Mouse (Mus musculus) liver, embryonic 16.5 days (tissue): ENCODE measurements around the gene Rcan3. TPM values are rescaled to one million over a fixed set of nuclear protein-coding genes. Genes with fewer than 3 reads are reported as not detected.

ENCODE experiments used
- ATAC-seq: fragments of 200-750 bp; cut with Nextera tagmentation; 2 replicates; pipeline ENCODE4 v1.8.0; 2017; ENCODE audit warnings: low read depth, mild to moderate bottlenecking, moderate number of reproducible peaks, moderate library complexity
- H3K27ac ChIP-seq: fragments of 300-500 bp; sonication (generic); 2 replicates; pipeline ENCODE4 v1.5.1; 2014; ENCODE audit warnings: mild to moderate bottlenecking, low read length
- H3K27me3 ChIP-seq: fragments of 300-500 bp; sonication (generic); 2 replicates; pipeline ENCODE4 v1.6.1; 2014; ENCODE audit warnings: low read depth, low read length, mixed read lengths; ENCODE audit not compliant: control insufficient read depth, insufficient read depth
- H3K36me3 ChIP-seq: fragments of 300-500 bp; sonication (generic); 2 replicates; pipeline ENCODE4 v1.6.1; 2014; ENCODE audit warnings: mild to moderate bottlenecking; ENCODE audit not compliant: control insufficient read depth, insufficient read depth
- H3K4me1 ChIP-seq: fragments of 300-500 bp; sonication (generic); 2 replicates; pipeline ENCODE4 v1.6.1; 2014; ENCODE audit warnings: low read depth, low read length, mixed read lengths; ENCODE audit not compliant: control insufficient read depth
- H3K4me2 ChIP-seq: fragments of 300-500 bp; sonication (generic); 2 replicates; pipeline ENCODE4 v1.6.1; 2014; ENCODE audit warnings: low read depth, low read length, mixed read lengths
- H3K4me3 ChIP-seq: fragments of 300-500 bp; sonication (generic); 2 replicates; pipeline ENCODE4 v1.5.1; 2014; ENCODE audit warnings: low read depth, mild to moderate bottlenecking, low read length
- H3K9ac ChIP-seq: fragments of 300-500 bp; sonication (generic); 2 replicates; pipeline ENCODE4 v1.6.1; 2014; ENCODE audit warnings: low read depth, low read length
- H3K9me3 ChIP-seq: fragments of 300-500 bp; sonication (generic); replicated peaks from 2 replicates; pipeline ENCODE4 v1.6.1; 2016; ENCODE audit warnings: low read length; ENCODE audit not compliant: control insufficient read depth
- WGBS: fragments of 180-500 bp; shearing (Covaris S2); extraction: QIAGEN DNeasy Blood & Tissue Kit; methylation state at CpG from one replicate; pipeline ENCODE4 v1.1.7; 2014; ENCODE audit not compliant: insufficient replicate concordance; 5-methylcytosine and 5-hydroxymethylcytosine counted together
- polyA plus RNA-seq: library from polyadenylated mRNA; unstranded; fragments of >200 nt; fragmentation: Nextera tagmentation; extraction: Ambion mirVana; gene quantifications from 2 replicates; pipeline ENCODE4 v1.2.1, GENCODE M21; 2015

The Rcan3 gene
- polyA plus RNA-seq, 1 experiment from 2014 or later, result 3.5 TPM

DNA sequence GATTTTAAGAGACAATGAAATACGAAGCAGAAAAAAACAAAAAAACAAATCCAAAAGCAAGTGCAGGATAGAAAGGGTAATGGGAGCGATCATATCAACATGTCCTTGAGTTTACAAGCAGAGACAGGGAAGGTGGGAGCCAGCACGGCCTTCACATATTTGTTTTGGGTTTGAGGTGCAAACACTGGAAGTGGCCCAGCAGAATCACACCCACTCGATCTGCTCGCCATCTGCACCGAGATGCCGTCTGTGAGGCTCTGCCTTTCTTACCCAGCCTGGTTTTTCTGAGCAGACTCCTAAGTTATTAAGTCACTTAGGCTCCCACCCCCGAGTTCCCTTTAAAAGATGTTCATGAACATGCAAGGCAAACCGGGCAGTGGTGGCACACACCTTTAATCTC is 8.0 kb downstream of the Rcan3 start:
- no peak for ATAC-seq
- no peaks in the 10 kb centered on the region for H3K27me3 ChIP-seq
- no peak overlapping the region for H3K4me2 ChIP-seq
- H3K27ac ChIP-seq, result no peak overlapping the region
- WGBS, result 64% methylated on average over 9 of the region's 9 CpGs
- H3K9ac ChIP-seq, result no peak overlapping the region
- H3K4me3 ChIP-seq, result no peak overlapping the region
- H3K4me1 ChIP-seq, result no peaks in the 10 kb centered on the region; the same call in 1 of the 2 replicates
- no peaks in the 10 kb centered on the region for H3K36me3 ChIP-seq
- no peaks in the 10 kb centered on the region for H3K9me3 ChIP-seq

DNA sequence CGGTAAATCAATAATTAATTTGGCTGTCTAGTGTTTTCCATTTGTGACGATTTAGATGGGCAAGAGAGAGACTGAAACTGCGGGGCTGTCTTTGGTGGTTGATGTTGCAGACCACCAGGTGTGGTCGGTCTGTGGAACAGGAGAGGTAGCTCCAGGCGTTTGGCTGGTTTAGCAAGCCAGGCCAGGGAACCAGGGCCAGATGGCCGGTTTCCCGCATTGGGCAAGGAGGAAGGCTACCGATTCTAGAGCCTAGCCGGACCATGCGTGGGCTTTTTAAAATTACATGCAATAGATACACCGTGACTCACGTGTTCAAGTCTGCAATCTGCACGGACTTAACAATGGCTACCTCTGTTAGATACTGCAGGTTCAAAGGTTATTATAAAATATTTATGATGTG is 12.7 kb downstream of the Rcan3 start:
- no peak overlapping the region for H3K27ac ChIP-seq
- H3K36me3 ChIP-seq, result no peaks in the 10 kb centered on the region
- H3K4me1 ChIP-seq, result no peaks in the 10 kb centered on the region
- WGBS, result 85% methylated on average over 13 of the region's 13 CpGs
- H3K4me3 ChIP-seq, result no peak overlapping the region
- no peak overlapping the region for H3K9ac ChIP-seq
- no peaks in the 10 kb centered on the region for H3K27me3 ChIP-seq
- ATAC-seq, result no peak
- H3K4me2 ChIP-seq, result no peak overlapping the region
- H3K9me3 ChIP-seq, result no peaks in the 10 kb centered on the region

DNA sequence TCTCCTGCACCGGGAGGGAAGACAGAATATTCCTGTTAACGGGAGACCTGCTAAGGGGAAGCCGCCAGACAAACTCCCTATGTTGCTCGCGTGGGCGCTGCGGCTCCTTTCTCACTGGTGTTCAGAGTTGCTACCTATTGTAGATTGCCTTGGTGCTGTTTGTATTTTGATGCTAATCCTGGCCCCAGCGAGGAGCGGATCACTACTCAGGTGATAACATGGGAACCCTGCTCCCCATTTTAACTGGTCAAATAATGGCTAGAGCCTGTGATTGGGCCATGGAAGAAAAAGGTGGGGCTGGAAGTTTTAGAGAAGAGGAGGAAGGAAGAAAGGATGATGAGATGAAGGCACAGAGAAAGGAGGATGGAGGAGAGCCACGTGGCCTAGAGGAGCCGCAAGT is 13.2 kb downstream of the Rcan3 start:
- H3K36me3 ChIP-seq, result no peaks in the 10 kb centered on the region
- no peak for ATAC-seq
- H3K9ac ChIP-seq, result no peak overlapping the region
- H3K27ac ChIP-seq, result no peak overlapping the region
- no peak overlapping the region for H3K4me2 ChIP-seq
- no peaks in the 10 kb centered on the region for H3K4me1 ChIP-seq
- no peaks in the 10 kb centered on the region for H3K27me3 ChIP-seq
- WGBS, result 84% methylated on average over 11 of the region's 11 CpGs
- no peaks in the 10 kb centered on the region for H3K9me3 ChIP-seq
- H3K4me3 ChIP-seq, result no peak overlapping the region

DNA sequence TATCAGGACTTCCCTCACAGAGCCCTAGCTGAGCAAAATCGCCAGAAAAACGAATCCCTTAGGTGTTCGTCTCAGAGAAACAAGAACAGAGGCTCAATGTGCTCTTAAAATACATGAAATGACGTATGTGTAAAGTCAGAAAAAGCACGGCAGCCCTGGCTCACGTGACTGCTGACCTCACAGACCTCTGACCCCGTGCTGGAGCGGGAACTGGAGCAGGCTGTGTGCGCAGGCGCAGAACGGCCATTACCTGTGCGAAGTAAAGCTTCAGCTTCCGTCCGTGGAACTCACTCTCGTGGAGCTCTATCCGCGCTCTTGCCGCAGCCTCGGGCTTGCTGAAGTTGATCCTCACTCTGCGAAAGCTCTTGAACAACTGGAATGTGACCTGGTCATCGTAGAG is 13.7 kb downstream of the Rcan3 start:
- Histone ChIP-seq H3K27me3 (no peaks in the 10 kb centered on the region), H3K9me3 (no peaks in the 10 kb centered on the region), H3K4me3 (no peak overlapping the region), H3K27ac (no peak overlapping the region), H3K36me3 (no peaks in the 10 kb centered on the region), H3K4me1 (no peaks in the 10 kb centered on the region), H3K4me2 (no peak overlapping the region), H3K9ac (no peak overlapping the region)
- ATAC-seq, result no peak
- WGBS, result 85% methylated on average over 21 of the region's 21 CpGs

DNA sequence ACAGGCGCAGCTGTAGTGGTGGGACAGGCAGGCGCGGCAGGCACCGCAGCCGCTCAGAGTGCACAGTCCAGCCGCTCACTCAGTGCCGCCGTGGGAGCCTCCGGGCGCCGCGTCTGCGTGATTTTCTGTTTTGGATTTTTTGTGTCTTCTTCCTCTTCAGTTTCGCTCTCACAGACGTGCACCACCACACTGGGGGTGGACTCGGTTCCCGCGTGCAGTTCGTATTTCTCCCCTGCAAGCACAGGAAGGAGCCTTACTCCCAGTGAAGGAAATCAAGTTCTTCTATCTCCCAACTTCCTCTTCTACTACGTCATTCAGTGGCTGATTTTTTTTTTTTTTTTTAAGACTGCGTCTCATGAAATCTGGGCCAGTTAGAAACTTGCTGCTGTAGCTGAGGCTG is 17.3 kb downstream of the Rcan3 start:
- ATAC-seq, result no peak
- 52% methylated on average over 21 of the region's 21 CpGs for WGBS

DNA sequence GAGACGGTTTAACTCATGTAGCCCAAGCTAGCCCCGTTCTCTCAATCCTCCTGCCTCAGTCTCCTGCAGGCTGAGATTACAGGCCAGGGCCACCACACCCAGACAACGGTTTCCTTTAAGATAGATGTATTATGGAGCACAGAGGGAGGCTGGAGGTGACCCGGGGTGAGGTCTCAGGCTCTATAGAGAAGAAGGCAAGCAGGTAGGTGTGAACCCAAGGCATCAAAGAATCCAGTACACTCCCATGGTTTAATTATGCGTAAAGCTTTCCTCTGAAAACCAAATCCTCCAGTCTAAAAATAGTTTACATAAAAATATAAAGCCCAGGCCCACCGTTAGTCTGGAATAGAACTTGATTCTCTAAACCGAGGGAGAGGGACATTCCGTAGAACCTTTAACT is 20.2 kb downstream of the Rcan3 start:
- Histone ChIP-seq H3K27me3 (no peaks in the 10 kb centered on the region), H3K9me3 (no peaks in the 10 kb centered on the region), H3K27ac (no peak overlapping the region), H3K4me2 (no peak overlapping the region), H3K9ac (no peak overlapping the region), H3K4me3 (no peak overlapping the region), H3K36me3 (no peaks in the 10 kb centered on the region), H3K4me1 (no peaks in the 10 kb centered on the region)
- WGBS, result 62% methylated on average over 8 of the region's 8 CpGs
- ATAC-seq, result no peak

More for the DNA sequence above, 17.3 kb downstream of the Rcan3 start:
- no peak overlapping the region; the same call in 1 of the 2 replicates for H3K9ac ChIP-seq
- no peaks in the 10 kb centered on the region for H3K9me3 ChIP-seq
- H3K4me3 ChIP-seq, result peak overlapping the region; percentile 14
- H3K27ac ChIP-seq, result no peak overlapping the region
- H3K27me3 ChIP-seq, result no peaks in the 10 kb centered on the region
- H3K4me2 ChIP-seq, result peak overlapping the region; percentile 10; the same call in 1 of the 2 replicates
- no peaks in the 10 kb centered on the region for H3K36me3 ChIP-seq
- H3K4me1 ChIP-seq, result no peaks in the 10 kb centered on the region

DNA sequence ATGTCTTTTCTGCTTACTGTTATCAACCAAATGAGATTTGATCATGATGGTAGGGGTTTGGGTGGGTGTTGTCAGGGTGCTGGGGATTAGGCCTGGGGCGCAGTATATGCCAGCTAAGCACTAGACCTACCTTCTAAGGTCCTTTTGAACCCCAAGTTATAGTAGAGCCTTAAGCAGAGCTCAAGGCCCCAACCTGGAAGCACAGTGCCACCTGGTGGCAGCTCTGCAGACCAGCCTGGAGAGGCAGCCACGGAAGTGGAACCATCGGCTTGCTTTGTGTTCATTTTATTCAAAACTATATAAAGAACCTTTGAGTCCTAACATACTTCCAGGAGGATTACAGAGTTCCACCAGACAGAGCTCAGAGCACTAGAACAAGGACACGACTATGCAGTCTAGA is 22.0 kb downstream of the Rcan3 start:
- 0 out of 2 replicates have a peak, but pooled peaks have one; percentile 32 for ATAC-seq

DNA sequence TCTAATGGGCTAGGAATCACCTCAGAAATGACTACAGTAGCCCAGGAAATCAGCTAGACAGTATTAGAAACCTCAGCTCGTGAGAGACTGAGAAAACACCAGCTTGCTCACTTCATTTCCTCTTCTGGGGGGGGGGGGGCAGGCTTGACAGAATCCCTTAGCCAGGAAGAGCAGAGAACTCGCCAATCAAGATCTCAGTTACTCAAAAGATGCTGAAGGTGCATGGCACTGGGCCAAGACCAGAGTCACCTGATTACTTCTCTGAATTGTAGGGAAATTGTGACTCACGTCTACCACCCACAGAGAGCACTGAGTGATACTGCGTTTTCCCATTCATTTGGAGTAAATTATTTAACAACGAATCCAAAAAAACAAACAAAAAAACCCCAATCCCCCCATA is 27.5 kb downstream of the Rcan3 start:
- no peak overlapping the region for H3K27ac ChIP-seq
- 48% methylated on average over 5 of the region's 5 CpGs for WGBS
- ATAC-seq, result no peak

More for the DNA sequence above, 22.0 kb downstream of the Rcan3 start:
- Histone ChIP-seq H3K9me3 (no peaks in the 10 kb centered on the region), H3K4me3 (no peak overlapping the region), H3K36me3 (no peaks in the 10 kb centered on the region), H3K27ac (no peak overlapping the region), H3K4me2 (no peak overlapping the region), H3K4me1 (no peaks in the 10 kb centered on the region), H3K27me3 (no peaks in the 10 kb centered on the region), H3K9ac (no peak overlapping the region)
- WGBS, result 21% methylated on average over 4 of the region's 4 CpGs

DNA sequence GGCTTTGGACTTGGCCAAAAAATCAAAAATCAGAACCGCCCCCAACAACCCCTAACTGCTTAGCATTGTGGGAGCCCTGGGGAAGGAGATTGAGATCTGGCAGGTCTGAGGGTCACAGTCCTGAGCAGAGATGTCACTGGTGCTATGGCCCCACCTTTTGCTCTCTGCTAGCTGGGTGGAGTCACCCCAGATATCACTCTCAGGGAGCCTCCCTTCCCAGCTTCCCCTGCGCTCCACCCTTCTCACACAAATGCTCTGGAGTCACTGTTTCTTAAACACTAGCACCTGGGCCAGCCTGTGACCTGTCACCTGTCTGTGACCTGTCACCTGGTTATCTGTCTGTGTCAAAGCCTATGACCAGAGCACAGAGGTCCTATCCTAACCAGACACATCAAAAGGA is 28.7 kb downstream of the Rcan3 start:
- H3K27me3 ChIP-seq, result peaks cover under 1% of the 10 kb centered on the region; the same call in 1 of the 2 replicates
- H3K9me3 ChIP-seq, result no peaks in the 10 kb centered on the region
- ATAC-seq, result peak; percentile 93
- H3K36me3 ChIP-seq, result no peaks in the 10 kb centered on the region
- H3K4me3 ChIP-seq, result no peak overlapping the region
- no peak overlapping the region for H3K9ac ChIP-seq
- H3K27ac ChIP-seq, result no peak overlapping the region
- WGBS, result 44% methylated on average over 2 of the region's 2 CpGs
- peaks cover 20% of the 10 kb centered on the region for H3K4me1 ChIP-seq
- H3K4me2 ChIP-seq, result peak overlapping the region; percentile 39

More for the DNA sequence above, 27.5 kb downstream of the Rcan3 start:
- peaks cover 20% of the 10 kb centered on the region for H3K4me1 ChIP-seq
- H3K36me3 ChIP-seq, result no peaks in the 10 kb centered on the region
- H3K4me3 ChIP-seq, result no peak overlapping the region
- H3K4me2 ChIP-seq, result no peak overlapping the region
- H3K9me3 ChIP-seq, result no peaks in the 10 kb centered on the region
- H3K27me3 ChIP-seq, result no peaks in the 10 kb centered on the region
- no peak overlapping the region for H3K9ac ChIP-seq
